Mouse (Mus musculus) gonadal fat pad, adult 2 months (tissue): ENCODE data around the gene Igsf8. TPM values are rescaled to one million over a fixed set of nuclear protein-coding genes. Genes with fewer than 3 reads are reported as not detected.
"Not testable (repeated sequence)": the region's sequence is repeated elsewhere in the genome, so short reads cannot be mapped to it uniquely, and the experiment has no call there.

ENCODE experiments used
- DNase-seq: peaks from one replicate; pipeline ENCODE4 v3.0.0-alpha.2; 2012; ENCODE audit warnings: low read depth
- polyA plus RNA-seq: library from polyadenylated mRNA; depleted of rRNA; stranded (reverse); fragments of >200 nt; gene quantifications from 2 replicates; pipeline ENCODE4 v1.2.3, GENCODE M21; 2012; rRNA removed

Gene Igsf8
- polyA plus RNA-seq = 88.9 and 98.2 TPM in 2 replicates

DNA sequence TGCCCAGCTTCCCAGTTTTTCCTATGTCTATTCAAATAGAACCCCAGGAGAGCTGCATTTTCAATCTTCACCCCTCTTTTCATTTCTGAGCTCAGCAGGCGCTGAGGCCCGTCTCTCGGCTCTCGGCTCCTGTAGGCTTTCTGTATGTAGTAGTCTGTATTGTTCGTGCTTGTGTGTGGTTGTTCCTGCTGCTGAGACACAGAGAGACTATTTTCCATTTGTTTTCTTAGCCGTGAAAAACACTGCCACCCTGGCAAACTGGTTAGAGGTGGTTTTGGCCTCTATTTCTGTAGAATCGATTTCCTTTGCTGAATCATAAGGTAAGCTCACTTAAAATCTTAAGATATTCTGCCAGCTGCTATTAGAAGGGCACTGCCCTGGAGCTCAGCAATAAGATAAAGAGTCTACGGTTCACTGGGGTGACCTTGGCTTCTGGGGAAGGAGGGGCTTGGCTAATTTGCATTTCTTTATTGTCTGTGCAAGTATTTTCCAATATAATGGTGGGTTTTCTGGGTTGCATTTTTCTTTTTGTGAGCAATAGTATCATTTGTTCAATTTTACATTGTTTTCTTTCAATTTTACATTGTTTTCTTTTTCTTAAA is at the start of gene Igsf8:
Gene Igsf8, plus strand, starts transcription at position 165 of the 602 bp plus-strand sequence.
- DNase-seq = no peak

- DNase-seq = no peak
Measured at GRCm38 (mm10) chr1:172212776-172213175, 48.7 kb upstream of the Igsf8 start.

- DNase-seq = no peak
Measured at GRCm38 (mm10) chr1:172213771-172214170, 47.7 kb upstream of the Igsf8 start.

DNA sequence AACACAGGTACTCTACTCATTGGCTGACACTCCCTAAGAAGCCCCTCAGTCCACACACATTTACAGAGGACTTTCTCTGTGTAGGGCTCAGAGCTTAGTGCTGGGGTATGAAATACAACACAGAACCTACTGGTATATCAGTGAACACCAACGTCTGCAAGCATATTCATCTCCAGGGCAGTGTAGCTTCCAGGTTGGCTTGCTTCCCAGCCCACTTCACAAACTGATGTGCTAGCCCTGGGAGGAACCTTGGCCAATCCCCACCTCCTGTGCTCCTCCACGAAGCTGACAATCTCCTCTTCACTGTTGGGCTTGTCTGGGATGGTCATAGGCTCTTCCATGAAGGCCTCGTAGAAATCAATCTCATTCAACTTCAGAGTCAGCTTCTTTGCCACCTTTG is 46.7 kb upstream of the Igsf8 start:
- DNase-seq = no peak

DNA sequence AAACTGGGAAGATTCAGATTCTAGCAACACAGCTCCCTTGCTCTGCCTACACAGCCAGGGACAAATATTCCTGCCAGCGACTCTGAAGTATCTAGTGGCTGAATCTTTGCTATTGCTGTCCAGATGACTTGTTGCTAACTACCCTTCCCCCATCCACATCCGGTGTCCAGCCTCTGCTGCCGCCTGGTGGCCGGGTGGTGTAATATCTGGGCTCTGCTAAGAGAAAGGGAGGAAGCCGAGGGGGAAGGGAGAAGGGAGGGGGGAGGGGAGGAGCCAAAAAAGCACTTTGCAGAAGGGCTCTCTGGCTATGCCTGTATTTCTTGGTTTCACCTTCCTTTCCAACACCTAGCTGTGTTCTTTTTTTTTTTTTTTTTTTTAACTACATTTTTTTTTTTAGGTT is 44.3 kb upstream of the Igsf8 start:
- DNase-seq = no peak

DNA sequence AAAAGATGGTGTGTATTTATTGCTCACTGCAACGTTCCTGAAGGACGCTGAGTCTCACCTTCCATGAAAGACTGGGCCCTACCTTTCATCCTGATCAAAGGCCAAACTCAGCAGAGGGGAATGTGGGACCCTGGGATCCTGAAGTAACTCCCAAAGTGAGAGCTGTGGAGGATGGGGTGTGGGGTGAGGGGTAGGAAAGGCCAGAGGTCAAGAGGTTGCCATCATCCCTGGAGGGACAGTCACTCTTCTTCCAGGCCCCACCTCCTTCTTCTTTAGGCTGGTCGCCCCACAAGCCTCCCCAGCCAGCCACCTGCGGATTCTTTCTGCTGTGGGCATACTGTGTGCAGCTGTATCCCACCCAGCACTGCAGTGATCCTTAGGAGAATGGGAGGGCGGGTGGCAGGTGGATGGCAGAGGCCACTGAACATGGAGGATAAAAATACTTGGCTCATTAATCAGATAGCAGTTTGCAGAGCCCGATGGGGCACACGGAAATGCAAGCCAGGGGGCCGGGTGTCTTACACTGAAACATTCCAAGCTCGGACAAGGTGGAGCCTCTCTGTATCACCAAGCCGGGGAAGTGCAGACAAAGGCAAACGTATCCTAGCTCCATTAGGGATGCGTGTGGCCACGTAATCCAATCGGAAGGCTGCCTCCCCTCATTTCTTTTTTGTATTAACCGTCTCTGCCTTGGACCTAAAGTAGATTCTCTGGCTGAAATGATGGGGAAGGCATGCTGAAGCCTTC is 43.1 kb upstream of the Igsf8 start:
- DNase-seq = no peak

DNA sequence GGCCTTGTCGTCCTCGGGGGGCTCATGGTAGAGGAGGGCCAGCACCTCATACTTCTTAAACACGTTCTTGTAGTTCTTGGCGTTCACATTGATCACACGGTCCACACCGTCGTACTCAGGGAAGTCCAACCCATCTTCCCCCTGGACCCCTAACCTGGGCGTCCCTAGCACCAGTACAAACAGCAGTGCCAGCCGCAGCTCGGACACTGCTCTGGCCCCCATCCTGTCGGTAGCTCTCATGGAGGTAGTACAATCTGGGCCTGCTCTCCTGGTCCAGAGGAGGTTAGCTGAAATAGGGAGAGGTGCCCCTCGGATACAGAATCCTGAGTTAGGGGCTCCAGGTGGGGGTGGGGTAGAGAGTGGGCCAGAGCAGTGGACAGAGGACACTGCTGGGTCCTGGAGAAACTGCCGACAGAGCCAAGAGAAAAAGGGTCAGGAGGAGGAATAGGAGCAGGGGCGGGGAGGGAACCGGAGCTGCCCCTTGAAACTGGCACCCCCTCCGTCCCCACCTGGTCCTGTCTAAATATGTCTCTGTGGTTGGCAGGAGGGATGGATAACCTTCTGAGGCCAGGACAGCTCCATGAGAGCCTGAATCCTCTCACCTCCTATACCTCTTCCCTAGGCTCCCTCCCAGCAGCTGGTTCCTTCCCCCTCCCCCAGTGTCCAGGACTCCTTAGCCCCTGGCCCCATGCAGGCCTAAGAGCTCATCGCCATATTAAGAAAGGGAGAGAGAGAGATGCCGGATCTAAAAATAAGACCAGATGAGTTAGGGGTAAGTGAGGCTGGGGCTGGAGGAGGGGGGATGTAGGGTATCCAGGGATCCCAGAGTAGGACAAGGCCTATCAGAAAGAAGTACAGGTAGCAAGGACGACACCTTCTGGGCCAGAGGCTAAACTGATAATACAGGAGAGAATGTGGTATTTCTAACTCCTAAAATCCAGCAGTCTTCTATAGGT is 41.7 kb upstream of the Igsf8 start, which contains the start of gene Casq1:
Gene Casq1, minus strand, starts transcription at position 418 of the 956 bp plus-strand sequence.
- DNase-seq = no peak

DNA sequence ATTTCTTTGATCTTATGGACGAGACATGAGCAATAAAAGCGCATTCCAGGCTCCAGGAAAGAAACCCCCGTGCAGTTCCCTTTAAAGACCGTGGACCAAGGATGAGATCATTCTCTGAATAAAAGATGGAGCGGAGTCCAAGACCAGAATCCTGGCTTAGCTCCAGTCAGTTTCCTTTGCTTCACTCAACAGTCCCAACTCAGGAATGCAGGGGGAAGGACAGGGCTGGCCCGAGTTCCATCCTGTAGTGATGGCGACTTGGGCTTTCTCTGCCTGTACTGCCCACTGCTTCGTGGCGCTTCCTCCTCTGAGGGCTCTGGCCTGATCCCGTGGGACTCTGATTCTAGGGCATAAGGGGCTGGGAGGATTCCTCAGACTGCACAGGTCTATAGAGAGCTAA is 41.0 kb upstream of the Igsf8 start:
- DNase-seq = no peak

GRCm38 (mm10) chr1:172221297-172222063 is 40.0 kb upstream of the Igsf8 start:
- no peak for DNase-seq

- DNase-seq = no peak
Measured at GRCm38 (mm10) chr1:172228209-172228608, 33.2 kb upstream of the Igsf8 start.

DNA sequence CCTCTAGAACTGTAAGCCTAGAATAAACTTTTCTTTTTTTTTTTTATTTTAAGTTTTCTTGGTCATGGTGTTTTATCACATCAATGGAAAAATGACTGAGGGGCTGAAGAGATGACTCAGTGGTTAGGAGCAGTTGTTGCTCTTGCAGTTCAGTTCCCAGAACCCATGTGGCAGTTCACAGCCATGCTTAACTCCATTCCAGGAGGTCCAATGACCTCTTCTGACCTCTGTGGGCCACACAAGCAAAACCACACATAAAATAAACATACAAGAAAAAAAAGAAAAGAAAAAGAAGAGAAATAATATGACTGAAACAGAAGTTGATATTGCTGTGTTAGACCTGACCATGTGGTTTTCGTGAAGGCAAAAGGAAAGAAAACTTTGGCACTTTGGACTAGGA is 32.2 kb upstream of the Igsf8 start:
- no peak for DNase-seq

DNA sequence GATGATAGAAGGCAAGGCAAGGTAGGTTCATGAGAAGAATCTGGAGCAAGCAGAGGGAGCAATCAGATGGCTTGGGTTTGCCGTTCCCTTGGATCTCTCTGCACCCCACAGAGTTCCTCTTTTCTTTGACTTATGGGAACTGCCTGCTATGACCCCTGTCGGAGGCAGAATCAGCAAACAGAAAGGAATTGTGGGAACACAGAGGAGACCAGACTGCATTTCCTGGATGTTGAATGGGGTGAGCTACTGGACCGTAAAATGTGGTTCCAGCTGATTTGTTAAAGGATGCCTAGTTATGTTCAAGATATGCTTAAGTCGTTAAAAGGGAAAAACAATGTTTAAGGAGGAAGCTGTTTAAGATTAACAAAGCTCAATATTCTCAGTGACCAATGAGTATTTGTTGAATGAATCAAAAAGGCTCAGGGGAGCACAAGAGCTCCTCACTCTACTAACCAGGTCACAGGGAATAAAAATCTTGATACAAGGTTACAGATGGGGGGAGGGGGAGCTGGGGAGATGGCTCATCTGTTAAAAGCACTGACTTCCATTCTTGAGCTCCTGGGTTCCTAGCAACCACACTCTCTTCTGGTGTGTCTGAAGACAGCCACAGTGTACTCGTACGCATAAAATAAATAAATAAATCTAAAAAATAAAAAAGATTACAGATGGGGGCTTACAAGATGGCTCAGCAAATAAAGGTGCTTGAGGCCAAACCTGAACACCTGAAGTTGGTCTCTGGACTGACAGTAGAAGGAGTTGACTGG is 20.3 kb upstream of the Igsf8 start:
- DNase-seq = no peak

DNA sequence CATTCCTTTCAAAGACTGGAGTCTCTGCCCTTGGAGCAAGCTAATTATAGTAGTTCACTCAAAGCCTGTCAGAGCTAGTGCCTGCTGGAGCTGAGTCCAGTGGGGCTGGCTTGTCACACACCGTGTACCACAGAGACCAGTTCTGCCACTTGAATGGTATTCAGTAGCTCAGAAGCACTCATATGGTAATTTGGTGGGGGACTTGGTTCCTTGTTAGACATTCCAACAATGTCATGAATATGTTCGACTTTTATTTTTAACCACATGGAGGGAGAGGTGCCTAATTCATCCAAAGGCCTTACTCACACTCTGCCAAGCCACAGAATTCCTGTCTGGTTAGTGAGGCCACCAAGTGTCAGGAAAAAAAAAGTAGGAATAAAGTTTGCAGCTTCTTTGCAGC is 19.0 kb upstream of the Igsf8 start:
- no peak for DNase-seq

- DNase-seq = no peak
Measured at GRCm38 (mm10) chr1:172243547-172244205, 17.8 kb upstream of the Igsf8 start.

- DNase-seq = not testable (repeated sequence)
Measured at GRCm38 (mm10) chr1:172244645-172245044, 16.8 kb upstream of the Igsf8 start.

DNA sequence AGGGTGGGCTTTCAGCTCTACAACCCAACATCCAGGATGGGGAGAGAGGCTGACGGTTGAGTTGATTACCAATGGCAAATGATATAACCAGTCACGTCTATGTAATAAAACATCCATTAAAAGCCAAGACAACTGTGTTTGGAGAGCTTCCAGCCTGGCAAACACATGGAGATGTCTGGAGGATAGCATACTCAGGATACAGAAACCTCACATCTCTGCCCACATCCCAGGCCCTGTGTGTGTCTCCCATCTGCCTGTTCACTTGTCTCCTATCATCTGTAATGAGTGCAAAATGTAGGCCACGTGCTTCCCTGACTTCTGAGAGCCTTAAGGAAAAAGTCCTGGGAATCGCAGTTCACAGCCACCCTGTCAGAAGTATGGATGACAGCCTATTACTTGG is 14.2 kb upstream of the Igsf8 start:
- no peak for DNase-seq

- no peak for DNase-seq
Measured at GRCm38 (mm10) chr1:172247679-172248078, 13.8 kb upstream of the Igsf8 start.

DNA sequence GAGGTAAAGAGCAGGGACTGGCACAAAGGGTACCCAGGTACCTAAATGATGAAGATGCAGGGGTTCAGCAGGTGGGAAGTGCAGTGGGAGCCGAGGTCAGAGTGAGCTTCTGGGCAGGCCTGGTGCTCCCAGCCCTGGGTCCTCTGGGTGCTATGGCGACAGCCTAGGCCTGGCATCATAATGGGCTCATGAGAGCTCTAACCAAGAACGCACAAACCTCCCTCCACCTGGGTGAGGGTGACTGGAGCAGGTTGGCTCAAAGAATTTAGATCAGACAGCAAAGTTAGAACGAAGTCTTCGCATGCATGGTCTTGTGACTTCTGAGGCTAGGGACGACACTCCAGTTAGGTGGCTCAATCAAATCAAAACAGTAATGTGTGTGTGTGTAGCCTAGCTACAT is 3.1 kb upstream of the Igsf8 start, which contains the start of gene Atp1a4:
Gene Atp1a4, minus strand, starts transcription at position 101 of the 400 bp plus-strand sequence.
- DNase-seq = no peak

- DNase-seq = no peak
Measured at GRCm38 (mm10) chr1:172271208-172271607, 9.8 kb downstream of the Igsf8 start.

DNA sequence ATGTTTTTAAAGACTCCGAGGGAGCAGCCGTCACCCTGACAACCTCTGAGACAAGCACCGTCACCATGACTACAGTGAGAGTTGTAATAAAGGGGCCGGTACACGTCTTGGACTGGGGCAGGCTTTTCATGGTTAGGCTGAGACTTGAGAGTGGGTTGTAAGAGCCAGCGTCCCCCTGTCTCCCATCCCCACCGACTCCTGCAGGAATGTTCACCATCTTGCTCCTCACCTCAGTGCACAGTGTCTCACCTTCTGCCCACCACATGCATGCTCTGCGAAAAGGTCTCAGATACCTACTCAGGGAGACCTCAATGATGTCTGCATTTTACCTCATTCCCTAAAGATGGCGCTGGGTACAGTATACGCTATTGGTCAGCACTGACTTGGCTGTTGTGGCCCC is 10.3 kb downstream of the Igsf8 start:
- no peak for DNase-seq
